8 mouse cellular contexts compared by ENCODE assay signal in the genomic region with DNA sequence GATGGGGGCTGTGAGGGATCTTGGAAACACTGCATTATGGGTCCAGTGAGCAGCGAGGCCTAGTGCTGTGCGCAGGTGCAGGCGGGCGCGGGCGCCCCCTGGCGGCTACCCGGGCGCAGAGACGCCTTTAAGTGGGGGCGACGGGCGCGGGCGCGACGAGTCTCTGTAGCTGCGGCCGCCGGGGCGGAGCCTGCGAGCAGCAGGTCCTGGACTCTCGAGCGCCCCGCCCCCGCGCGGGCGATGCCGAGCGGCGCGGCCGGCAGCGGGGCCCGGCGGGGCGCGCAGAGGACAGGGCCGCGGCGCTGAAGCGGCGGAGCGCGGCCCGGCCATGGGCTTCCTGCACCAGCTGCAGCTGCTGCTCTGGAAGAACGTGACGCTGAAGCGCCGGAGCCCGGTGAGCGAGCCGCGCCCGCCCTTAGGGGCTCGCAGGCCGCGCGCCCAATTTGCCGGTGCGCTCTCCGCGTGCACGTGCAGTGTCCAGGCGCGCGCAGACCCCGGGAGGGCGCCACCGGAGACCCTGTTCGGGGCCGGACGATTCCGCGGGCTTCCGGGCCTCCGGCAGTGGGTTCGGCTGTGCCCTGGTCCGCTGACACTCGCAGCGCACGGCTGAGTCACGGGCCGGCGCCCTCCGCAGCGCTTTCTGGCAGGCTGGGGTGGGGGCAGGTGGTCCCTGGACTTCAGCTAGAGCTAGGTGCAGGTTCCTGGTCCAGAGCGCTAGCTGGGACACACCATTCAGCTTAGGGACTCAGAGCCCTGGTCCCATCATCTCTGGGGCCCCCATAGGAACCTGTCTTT. TPM values are rescaled to one million over a fixed set of nuclear protein-coding genes. Genes with fewer than 3 reads are reported as not detected.
DNase-seq lines count a peak whose midpoint lies in the region; ATAC-seq lines count a peak whose summit lies in the region.

Gene Abca2 (plus strand): TSS at position 262 of the 795 bp plus-strand sequence.

- intact Hi-C loops in gastrocnemius, postnatal 14 days (cut with DNase I; ENCODE audit: low total_unique reads), result no loop called here
- intact Hi-C loops in left cerebral cortex, postnatal 10 days (cut with DNase I), result loop anchor here (5.0 kb wide), 1 partner anchor 124 kb away; no protein-coding TSS in a partner anchor

- ATAC-seq in inflammation-experienced regulatory T-cells, adult 6 months, result peak; percentile 83
- ATAC-seq in megakaryocyte-erythroid progenitor cell, adult 5-6 weeks (replicated peaks; ENCODE audit: low FRiP score, low TSS enrichment, poor library complexity, severe bottlenecking), result peak; percentile 72

- peak; percentile 83 for DNase-seq in adipocyte (ENCODE audit: low spot score)
- peak; percentile 92 for DNase-seq in embryo, embryonic 10 days (ENCODE audit: low spot score)
- peak; percentile 95 for DNase-seq in gastrocnemius, postnatal 14 days
- DNase-seq in left cerebral cortex, postnatal 10 days (ENCODE audit: extremely low spot score in 1 of 2, low spot score in 2 of 2), result peak; percentile 92 to 96
- peak; percentile 98 for DNase-seq in right cerebral cortex, postnatal 25 days
- DNase-seq in urinary bladder, postnatal 4 days (ENCODE audit: low spot score in 2 of 2), result peak; percentile 92

RNA-seq across cellular contexts. Expression of gene Abca2, which starts in this region (rescaled TPM):
- total RNA-seq in gastrocnemius, postnatal 14 days (2021), result 10 to 100 TPM in 1 of 2 experiments, 1 to 10 TPM in 1; 9.2 to 11.6 TPM
- polyA plus RNA-seq in inflammation-experienced regulatory T-cells, adult 6 months (2017; shearing (Covaris generic)), result 10 to 100 TPM; 31.4 to 59.3 (median 41.8) TPM
- total RNA-seq in left cerebral cortex, postnatal 10 days (2021), result 100 to 1,000 TPM; 113 to 121 TPM
- total RNA-seq in megakaryocyte-erythroid progenitor cell, adult 5-6 weeks (2014; fragmentation: Nextera tagmentation), result 34.7 and 38.3 TPM in 2 replicates
- 10.8 and 13.1 TPM in 2 replicates for total RNA-seq in megakaryocyte-erythroid progenitor cell, adult 5-6 weeks (2017)

Comparison
In these comparisons a context has a peak if more than half of its experiments do, and no peak if none do; other contexts are left out.
1. Peak in every context shown above with its lines: DNase-seq and ATAC-seq.